Mouse (Mus musculus): ENCODE measurements around the gene Trim33. TPM values are rescaled to one million over a fixed set of nuclear protein-coding genes. Genes with fewer than 3 reads are reported as not detected.

Trim33 gene
- total and polyA plus RNA-seq, 2 experiments from 2014 or later: 5.5 to 22.8 TPM

DNA sequence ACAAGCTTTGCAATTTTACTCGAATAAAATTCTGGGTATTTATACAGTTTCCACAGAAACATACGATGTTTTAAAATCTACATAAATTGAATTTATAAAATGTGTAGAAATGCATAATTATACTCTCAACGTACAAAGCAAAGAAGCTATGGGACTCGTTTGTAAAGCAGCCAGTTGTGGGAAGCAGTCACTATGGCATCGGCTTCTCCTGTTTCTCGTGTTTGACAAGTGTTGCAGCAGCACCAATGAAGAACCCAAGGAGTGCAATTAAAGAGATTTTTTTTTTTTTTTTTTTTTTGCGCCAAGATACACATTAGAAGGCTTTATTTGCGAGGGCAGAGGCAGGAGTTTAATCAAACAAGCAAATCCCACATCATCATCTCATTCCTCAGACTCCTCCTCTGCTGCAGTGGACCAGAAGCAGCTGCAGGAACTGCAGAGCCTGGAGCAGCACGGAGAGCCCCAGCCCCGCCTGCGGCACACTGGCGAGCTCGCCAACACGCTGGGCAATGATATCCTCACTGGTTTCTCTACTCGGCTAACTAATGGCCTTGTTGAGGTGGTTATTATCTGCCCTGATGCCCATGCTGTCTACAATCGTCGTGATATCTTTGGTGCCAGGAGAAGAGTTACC is 32.3 kb upstream of the Trim33 start:
- H3K27me3 ChIP-seq (ENCODE audit: control insufficient read depth, insufficient read depth, low read length): no peaks in the 10 kb centered on the region
- H3K9me3 ChIP-seq (replicated peaks; ENCODE audit: control insufficient read depth, low read length): no peaks in the 10 kb centered on the region
- no peaks in the 10 kb centered on the region for H3K4me1 ChIP-seq (ENCODE audit: control insufficient read depth, insufficient read depth)
- H3K4me3 ChIP-seq (ENCODE audit: low read depth, low read length): no peak overlapping the region
- 82% methylated on average over 17 of the region's 17 CpGs for WGBS
- H3K4me2 ChIP-seq (ENCODE audit: low read depth, low read length): no peak overlapping the region
- no peaks in the 10 kb centered on the region for H3K36me3 ChIP-seq (replicated peaks; ENCODE audit: control insufficient read depth, insufficient read depth, low read length)
- TF ChIP-seq CTCF (IDR thresholded peaks at IDR 0.05; ENCODE audit: low read depth) (no peak), EP300 (IDR thresholded peaks at IDR 0.05; ENCODE audit: low read depth) (no peak)
- H3K27ac ChIP-seq (ENCODE audit: low read depth): no peak overlapping the region
- no peak for ATAC-seq (ENCODE audit: insufficient read depth, low read depth)
- no peak for DNase-seq (ENCODE audit: low spot score)
- no peak overlapping the region for H3K9ac ChIP-seq (replicated peaks; ENCODE audit: low read depth, low read length)

GRCm38 (mm10) chr3:103256089-103256819 is 22.8 kb upstream of the Trim33 start:
- Histone ChIP-seq H3K9ac (replicated peaks; ENCODE audit: low read depth, low read length) (no peak overlapping the region), H3K27me3 (ENCODE audit: control insufficient read depth, insufficient read depth, low read length) (no peaks in the 10 kb centered on the region), H3K4me3 (ENCODE audit: low read depth, low read length) (no peak overlapping the region), H3K36me3 (replicated peaks; ENCODE audit: control insufficient read depth, insufficient read depth, low read length) (no peaks in the 10 kb centered on the region), H3K9me3 (replicated peaks; ENCODE audit: control insufficient read depth, low read length) (no peaks in the 10 kb centered on the region), H3K4me1 (ENCODE audit: control insufficient read depth, insufficient read depth) (no peaks in the 10 kb centered on the region), H3K4me2 (ENCODE audit: low read depth, low read length) (no peak overlapping the region), H3K27ac (ENCODE audit: low read depth) (no peak overlapping the region; the same call in 1 of the 2 replicates)
- TF ChIP-seq CTCF (IDR thresholded peaks at IDR 0.05; ENCODE audit: low read depth): no peak
- ATAC-seq (ENCODE audit: insufficient read depth, low read depth) (peak; percentile 62), DNase-seq (ENCODE audit: low spot score) (peak; percentile 53)
- 17% methylated on average over 10 of the region's 10 CpGs for WGBS

GRCm38 (mm10) chr3:103262802-103263417 is 16.2 kb upstream of the Trim33 start:
- no peak for TF ChIP-seq EP300 (IDR thresholded peaks at IDR 0.05; ENCODE audit: low read depth)
- TF ChIP-seq CTCF (IDR thresholded peaks at IDR 0.05; ENCODE audit: low read depth): no peak
- 80% methylated on average over 12 of the region's 12 CpGs for WGBS
- no peak for ATAC-seq (ENCODE audit: insufficient read depth, low read depth)

DNA sequence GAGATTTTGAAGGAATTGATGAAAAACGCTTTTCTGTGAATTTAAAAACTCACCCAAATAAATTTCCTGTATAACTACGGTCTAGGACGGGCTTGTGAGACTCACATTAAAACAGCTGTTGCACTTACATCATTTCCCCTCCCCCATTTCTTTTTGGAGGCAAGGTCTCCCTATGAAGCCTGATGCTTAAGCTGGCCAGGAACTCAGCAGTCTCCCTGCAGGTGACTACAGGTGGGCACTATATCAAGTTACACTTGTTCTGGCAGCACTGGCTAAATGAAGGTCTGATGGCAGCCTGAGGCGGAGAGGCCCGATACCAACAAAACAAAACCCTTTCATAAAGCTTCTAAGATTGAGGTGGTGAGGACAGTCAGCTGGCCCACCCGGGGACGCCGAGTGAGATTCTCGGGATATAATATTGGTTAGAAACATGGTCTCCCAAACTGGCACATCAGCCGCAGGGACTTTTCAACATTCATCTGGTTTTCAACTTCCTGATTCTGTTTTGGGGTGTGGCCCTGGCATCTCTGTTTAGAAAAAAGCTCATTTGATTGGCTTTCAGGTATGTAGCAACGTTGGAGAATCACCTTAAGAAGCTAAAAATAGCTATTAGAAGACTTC is 422 bp upstream of the Trim33 start:
- WGBS: 12% methylated on average over 11 of the region's 11 CpGs
- no peak for DNase-seq (ENCODE audit: low spot score)

More at GRCm38 (mm10) chr3:103262802-103263417, 16.2 kb upstream of the Trim33 start:
- Histone ChIP-seq H3K27ac (ENCODE audit: low read depth) (no peak overlapping the region), H3K4me1 (ENCODE audit: control insufficient read depth, insufficient read depth) (no peaks in the 10 kb centered on the region), H3K9me3 (replicated peaks; ENCODE audit: control insufficient read depth, low read length) (no peaks in the 10 kb centered on the region), H3K27me3 (ENCODE audit: control insufficient read depth, insufficient read depth, low read length) (no peaks in the 10 kb centered on the region), H3K9ac (replicated peaks; ENCODE audit: low read depth, low read length) (no peak overlapping the region), H3K4me2 (ENCODE audit: low read depth, low read length) (no peak overlapping the region), H3K36me3 (replicated peaks; ENCODE audit: control insufficient read depth, insufficient read depth, low read length) (no peaks in the 10 kb centered on the region), H3K4me3 (ENCODE audit: low read depth, low read length) (no peak overlapping the region)
- DNase-seq (ENCODE audit: low spot score): no peak

GRCm38 (mm10) chr3:103280241-103280761 is 1.2 kb downstream of the Trim33 start:
- peak overlapping the region; percentile 93 for H3K27ac ChIP-seq (ENCODE audit: low read depth)
- TF ChIP-seq EP300 (IDR thresholded peaks at IDR 0.05; ENCODE audit: low read depth) (no peak), CTCF (IDR thresholded peaks at IDR 0.05; ENCODE audit: low read depth) (no peak)
- ATAC-seq (ENCODE audit: insufficient read depth, low read depth): peak; percentile 45
- no peaks in the 10 kb centered on the region for H3K27me3 ChIP-seq (ENCODE audit: control insufficient read depth, insufficient read depth, low read length)
- DNase-seq (ENCODE audit: low spot score): peak; percentile 38
- H3K4me2 ChIP-seq (ENCODE audit: low read depth, low read length): peak overlapping the region; percentile 74
- H3K9ac ChIP-seq (replicated peaks; ENCODE audit: low read depth, low read length): peak overlapping the region; percentile 91
- WGBS: under 1% methylated on average over 34 of the region's 36 CpGs
- H3K36me3 ChIP-seq (replicated peaks; ENCODE audit: control insufficient read depth, insufficient read depth, low read length): 0 out of 2 replicates have a peak, but pooled peaks cover 5% of the 10 kb centered on the region
- H3K9me3 ChIP-seq (replicated peaks; ENCODE audit: control insufficient read depth, low read length): no peaks in the 10 kb centered on the region
- H3K4me3 ChIP-seq (ENCODE audit: low read depth, low read length): peak overlapping the region; percentile 93
- H3K4me1 ChIP-seq (ENCODE audit: control insufficient read depth, insufficient read depth): peaks cover 14% of the 10 kb centered on the region

More for the DNA sequence above, 422 bp upstream of the Trim33 start:
- no peak for ATAC-seq (ENCODE audit: insufficient read depth, low read depth)
- Histone ChIP-seq H3K9me3 (replicated peaks; ENCODE audit: control insufficient read depth, low read length) (no peaks in the 10 kb centered on the region), H3K9ac (replicated peaks; ENCODE audit: low read depth, low read length) (peak overlapping the region; percentile 91), H3K4me3 (ENCODE audit: low read depth, low read length) (peak overlapping the region; percentile 93), H3K4me1 (ENCODE audit: control insufficient read depth, insufficient read depth) (peaks cover 14% of the 10 kb centered on the region), H3K27ac (ENCODE audit: low read depth) (peak overlapping the region; percentile 93), H3K36me3 (replicated peaks; ENCODE audit: control insufficient read depth, insufficient read depth, low read length) (0 out of 2 replicates have a peak, but pooled peaks cover 5% of the 10 kb centered on the region), H3K27me3 (ENCODE audit: control insufficient read depth, insufficient read depth, low read length) (no peaks in the 10 kb centered on the region), H3K4me2 (ENCODE audit: low read depth, low read length) (peak overlapping the region; percentile 65)
- TF ChIP-seq CTCF (IDR thresholded peaks at IDR 0.05; ENCODE audit: low read depth): no peak
